Mouse (Mus musculus) liver, embryonic 16.5 days (tissue): ENCODE measurements around the gene Zranb1. TPM values are rescaled to one million over a fixed set of nuclear protein-coding genes. Genes with fewer than 3 reads are reported as not detected.

Source experiments
- ATAC-seq: fragments of 200-750 bp; cut with Nextera tagmentation; 2 replicates; pipeline ENCODE4 v1.8.0; 2017; ENCODE audit warnings: low read depth, mild to moderate bottlenecking, moderate number of reproducible peaks, moderate library complexity
- H3K27ac ChIP-seq: fragments of 300-500 bp; sonication (generic); 2 replicates; pipeline ENCODE4 v1.5.1; 2014; ENCODE audit warnings: mild to moderate bottlenecking, low read length
- H3K27me3 ChIP-seq: fragments of 300-500 bp; sonication (generic); 2 replicates; pipeline ENCODE4 v1.6.1; 2014; ENCODE audit warnings: low read depth, low read length, mixed read lengths; ENCODE audit not compliant: control insufficient read depth, insufficient read depth
- H3K36me3 ChIP-seq: fragments of 300-500 bp; sonication (generic); 2 replicates; pipeline ENCODE4 v1.6.1; 2014; ENCODE audit warnings: mild to moderate bottlenecking; ENCODE audit not compliant: control insufficient read depth, insufficient read depth
- H3K4me1 ChIP-seq: fragments of 300-500 bp; sonication (generic); 2 replicates; pipeline ENCODE4 v1.6.1; 2014; ENCODE audit warnings: low read depth, low read length, mixed read lengths; ENCODE audit not compliant: control insufficient read depth
- H3K4me2 ChIP-seq: fragments of 300-500 bp; sonication (generic); 2 replicates; pipeline ENCODE4 v1.6.1; 2014; ENCODE audit warnings: low read depth, low read length, mixed read lengths
- H3K4me3 ChIP-seq: fragments of 300-500 bp; sonication (generic); 2 replicates; pipeline ENCODE4 v1.5.1; 2014; ENCODE audit warnings: low read depth, mild to moderate bottlenecking, low read length
- H3K9ac ChIP-seq: fragments of 300-500 bp; sonication (generic); 2 replicates; pipeline ENCODE4 v1.6.1; 2014; ENCODE audit warnings: low read depth, low read length
- H3K9me3 ChIP-seq: fragments of 300-500 bp; sonication (generic); replicated peaks from 2 replicates; pipeline ENCODE4 v1.6.1; 2016; ENCODE audit warnings: low read length; ENCODE audit not compliant: control insufficient read depth
- WGBS: fragments of 180-500 bp; shearing (Covaris S2); extraction: QIAGEN DNeasy Blood & Tissue Kit; methylation state at CpG from one replicate; pipeline ENCODE4 v1.1.7; 2014; ENCODE audit not compliant: insufficient replicate concordance; 5-methylcytosine and 5-hydroxymethylcytosine counted together
- polyA plus RNA-seq: library from polyadenylated mRNA; unstranded; fragments of >200 nt; fragmentation: Nextera tagmentation; extraction: Ambion mirVana; gene quantifications from 2 replicates; pipeline ENCODE4 v1.2.1, GENCODE M21; 2015

Zranb1 gene
- polyA plus RNA-seq, 1 experiment from 2014 or later: 5.6 TPM

DNA sequence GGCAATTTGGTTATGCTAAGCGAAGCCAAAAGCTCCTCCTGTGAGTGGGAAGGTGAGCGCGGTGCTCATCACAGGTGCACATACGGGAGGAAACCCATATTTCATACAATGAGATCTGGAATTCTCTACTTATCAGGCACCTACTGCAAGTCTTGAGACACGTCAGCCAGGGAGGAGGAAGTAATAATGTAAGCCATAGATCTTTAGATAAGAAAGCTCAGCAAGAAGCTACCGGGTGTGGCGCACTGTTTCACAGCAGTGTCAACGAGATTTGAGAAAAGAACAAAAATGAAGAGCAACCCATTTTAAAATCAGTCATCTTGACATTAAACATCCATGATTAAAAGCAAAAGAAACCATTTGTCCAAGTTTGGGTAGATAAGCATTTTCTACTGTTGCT lies 98.1 kb downstream of the Zranb1 start:
- Histone ChIP-seq H3K4me3 (no peak overlapping the region), H3K4me1 (no peaks in the 10 kb centered on the region), H3K27me3 (no peaks in the 10 kb centered on the region), H3K36me3 (no peaks in the 10 kb centered on the region), H3K4me2 (no peak overlapping the region), H3K9ac (no peak overlapping the region), H3K27ac (no peak overlapping the region), H3K9me3 (no peaks in the 10 kb centered on the region)
- 51% methylated on average over 8 of the region's 8 CpGs for WGBS
- no peak for ATAC-seq

DNA sequence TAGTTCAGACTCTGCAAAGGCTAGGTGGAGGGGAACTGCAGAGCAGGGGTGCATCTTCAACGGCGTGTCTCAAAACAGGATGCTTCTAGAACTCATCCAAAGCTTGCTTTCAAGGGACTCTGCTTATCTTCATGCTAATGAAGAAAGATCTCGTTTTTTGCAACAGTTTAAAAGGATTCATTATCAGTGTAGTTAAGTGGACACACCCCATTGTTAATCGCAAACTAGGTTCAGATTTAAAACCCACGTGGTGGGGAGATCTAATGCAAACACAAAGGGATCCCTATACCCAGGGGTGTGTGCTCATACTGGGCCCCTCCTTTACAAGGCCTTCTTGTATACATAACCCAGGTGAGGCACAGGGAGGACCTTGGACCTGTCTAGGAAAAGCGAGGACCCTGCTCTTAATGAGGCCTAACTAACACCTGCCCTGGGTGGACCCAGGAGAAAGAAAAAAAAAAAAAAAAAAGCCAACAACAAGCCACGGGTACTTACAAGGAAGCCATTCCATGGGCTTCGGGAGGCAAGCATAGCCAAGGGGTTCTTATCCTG lies 98.6 kb downstream of the Zranb1 start:
- 38% methylated on average over 8 of the region's 8 CpGs for WGBS

DNA sequence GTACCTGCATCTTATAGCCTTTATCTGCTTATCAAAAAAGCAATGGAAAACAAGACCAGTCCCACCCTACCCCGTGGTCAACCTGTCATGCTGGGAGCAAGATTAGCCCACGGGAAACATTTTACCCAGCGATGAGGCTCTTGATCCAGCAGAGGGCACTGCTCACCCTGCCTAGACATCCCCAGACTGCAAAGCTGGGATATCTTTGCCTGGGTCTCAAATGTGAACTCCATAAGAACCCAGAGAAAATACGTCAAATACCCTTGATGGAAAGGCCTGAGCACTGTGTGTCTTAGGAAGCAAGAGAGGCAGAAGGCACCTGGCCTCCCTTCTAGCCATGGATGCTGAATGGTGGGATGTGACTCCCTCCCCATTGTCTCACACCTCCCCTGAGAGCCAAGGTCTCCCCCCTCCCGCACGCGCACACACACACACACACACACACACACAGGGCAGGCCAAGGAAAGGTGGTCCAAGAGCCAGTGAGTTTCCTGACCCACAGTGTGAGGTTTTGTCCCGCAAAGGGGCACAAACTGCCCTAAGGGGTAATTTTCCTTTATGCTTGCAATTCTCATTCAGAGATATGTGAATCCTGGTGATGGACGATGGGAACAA lies 101.8 kb downstream of the Zranb1 start:
- ATAC-seq: no peak
- no peaks in the 10 kb centered on the region for H3K9me3 ChIP-seq
- no peaks in the 10 kb centered on the region for H3K36me3 ChIP-seq
- H3K4me3 ChIP-seq: no peak overlapping the region
- no peak overlapping the region for H3K27ac ChIP-seq
- no peak overlapping the region for H3K9ac ChIP-seq
- 46% methylated on average over 9 of the region's 9 CpGs for WGBS
- H3K4me1 ChIP-seq: no peaks in the 10 kb centered on the region
- H3K27me3 ChIP-seq: no peaks in the 10 kb centered on the region
- no peak overlapping the region for H3K4me2 ChIP-seq

More for the DNA sequence above, 98.6 kb downstream of the Zranb1 start:
- no peak for ATAC-seq
- H3K4me1 ChIP-seq: no peaks in the 10 kb centered on the region
- no peaks in the 10 kb centered on the region for H3K36me3 ChIP-seq
- no peak overlapping the region for H3K9ac ChIP-seq
- no peak overlapping the region for H3K4me2 ChIP-seq
- H3K9me3 ChIP-seq: no peaks in the 10 kb centered on the region
- H3K27me3 ChIP-seq: no peaks in the 10 kb centered on the region
- H3K4me3 ChIP-seq: no peak overlapping the region
- no peak overlapping the region for H3K27ac ChIP-seq

DNA sequence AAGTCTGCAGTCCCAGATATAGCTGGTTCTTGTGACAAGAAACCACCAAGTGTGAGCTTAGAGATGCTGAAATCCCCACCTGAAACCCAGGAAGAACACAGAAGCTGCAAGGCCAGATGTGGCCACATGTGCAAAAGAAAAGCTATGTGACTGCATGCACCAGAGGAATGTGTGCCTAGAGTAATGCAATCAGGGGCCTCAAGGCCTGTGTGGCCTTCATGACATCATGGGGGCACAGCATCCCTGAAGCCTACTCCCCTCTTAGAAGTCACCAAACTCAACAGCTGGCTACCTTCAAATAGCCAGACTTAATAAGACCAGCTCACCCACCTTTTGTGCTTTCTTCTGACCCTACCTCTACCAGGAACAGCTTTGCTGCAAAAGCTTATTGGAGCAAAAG lies 105.0 kb downstream of the Zranb1 start:
- no peak for ATAC-seq
- no peaks in the 10 kb centered on the region for H3K9me3 ChIP-seq
- H3K27me3 ChIP-seq: no peaks in the 10 kb centered on the region
- H3K4me1 ChIP-seq: no peaks in the 10 kb centered on the region
- H3K4me2 ChIP-seq: no peak overlapping the region
- no peak overlapping the region for H3K27ac ChIP-seq
- no peak overlapping the region for H3K4me3 ChIP-seq
- H3K9ac ChIP-seq: no peak overlapping the region
- no peaks in the 10 kb centered on the region for H3K36me3 ChIP-seq

Other genes starting within 250 kb of the Zranb1 start
- 25.1 and 29.4 TPM in 2 replicates for gene Fam53b, start 117.3 kb upstream of the Zranb1 start, polyA plus RNA-seq
- 12.5 and 16.2 TPM in 2 replicates for gene Eef1akmt2, start 78.5 kb upstream of the Zranb1 start, polyA plus RNA-seq
- 11.2 and 12.5 TPM in 2 replicates for gene Abraxas2, start 71.9 kb upstream of the Zranb1 start, polyA plus RNA-seq
- 10.3 and 11.4 TPM in 2 replicates for gene Fgfr2, start 192.2 kb downstream of the Zranb1 start, polyA plus RNA-seq
- 6.6 and 6.8 TPM in 2 replicates for gene Ctbp2, start 193.2 kb downstream of the Zranb1 start, polyA plus RNA-seq